Mouse (Mus musculus) megakaryocyte-erythroid progenitor cell, adult 5 weeks (primary cell): ENCODE results near the gene Mpp2. TPM values are rescaled to one million over a fixed set of nuclear protein-coding genes. Genes with fewer than 3 reads are reported as not detected.

Experiments
- polyA plus RNA-seq: library from polyadenylated mRNA; stranded (reverse); fragments of >175 nt; gene quantifications from 2 replicates; pipeline ENCODE4 v1.2.3, GENCODE M21; 2012

The Mpp2 gene
- polyA plus RNA-seq = 2.4 TPM in 2 replicates

DNA sequence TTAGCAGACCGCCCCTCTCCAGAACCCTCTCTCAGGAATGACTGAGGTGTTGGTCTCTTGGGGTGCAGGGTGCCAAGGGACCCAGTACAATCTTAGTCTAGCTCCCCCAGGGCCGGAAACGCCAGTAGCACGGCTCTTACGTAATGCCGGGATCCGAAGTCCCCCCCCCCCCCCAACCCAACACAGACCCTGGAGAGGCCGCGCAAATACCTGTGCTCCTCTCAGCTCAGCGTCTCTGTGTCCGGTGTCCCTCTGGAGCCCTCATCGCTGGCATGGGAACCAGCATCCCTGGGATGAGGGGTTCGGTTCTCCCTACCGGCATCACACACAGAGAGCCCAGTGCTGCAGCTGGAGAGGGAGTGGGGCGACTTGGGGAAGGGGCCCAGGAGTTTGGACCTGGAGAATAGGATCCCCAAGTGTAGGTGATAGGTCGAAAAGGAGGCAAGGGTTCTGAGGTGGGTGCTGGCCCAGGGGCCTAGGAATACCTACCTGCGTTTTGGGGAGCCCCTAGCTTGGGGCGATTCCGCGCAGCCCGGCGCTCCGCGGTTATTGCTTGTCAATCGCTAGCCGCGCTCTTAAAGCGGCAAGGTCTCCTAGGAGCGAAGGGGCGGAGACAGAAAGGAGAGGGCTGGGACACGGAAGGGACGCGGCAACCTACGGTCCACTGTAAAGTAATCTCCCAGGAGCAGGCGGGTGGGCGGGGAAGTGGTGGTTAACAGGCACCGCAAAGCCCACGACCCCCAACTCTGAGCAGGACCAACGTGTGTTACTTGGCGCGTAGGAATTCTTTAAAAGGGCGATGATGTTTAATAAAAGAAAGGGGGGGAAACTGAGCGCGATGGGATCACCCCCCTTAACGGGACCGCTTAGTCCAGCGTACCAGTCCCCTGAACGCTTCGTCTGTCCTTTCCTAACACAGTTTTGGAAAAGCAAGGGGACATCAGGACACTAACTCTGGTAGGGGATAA, at the start of gene Mpp2:
TSS of gene Mpp2 (minus strand) at position 585 of the 968 bp plus-strand sequence.

DNA sequence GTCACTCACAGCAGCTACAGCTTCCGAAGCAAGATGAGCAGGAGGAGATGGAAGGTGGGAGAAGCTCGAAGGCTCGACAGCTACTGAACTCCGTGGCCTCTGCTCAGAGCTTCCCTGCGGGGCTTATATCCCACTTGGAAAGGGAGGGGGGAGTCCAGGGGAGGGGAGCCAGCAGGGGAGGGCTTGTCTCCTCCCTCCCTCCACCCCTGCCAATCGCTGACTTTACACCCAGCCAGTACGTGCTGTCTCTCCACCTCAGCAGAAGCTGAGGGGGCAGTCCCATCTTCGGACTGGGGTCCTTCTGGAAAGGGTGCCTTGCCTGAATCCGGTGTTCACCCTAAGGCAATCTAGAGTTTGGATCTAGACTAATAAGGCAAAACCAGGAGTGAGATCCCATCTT, 19.4 kb upstream of the Mpp2 start, which contains the start of gene Pyy:
TSS of gene Pyy (minus strand) at position 101 of the 400 bp plus-strand sequence.

GRCm38 (mm10) chr11:102101219-102101618, 12.9 kb upstream of the Mpp2 start, which contains the start of gene Ppy:
Ppy (minus strand) TSS chr11:102101319.

GRCm38 (mm10) chr11:102041350-102041949, 46.9 kb downstream of the Mpp2 start, which contains the start of gene Cd300lg:
Cd300lg (plus strand) TSS chr11:102041509.

DNA sequence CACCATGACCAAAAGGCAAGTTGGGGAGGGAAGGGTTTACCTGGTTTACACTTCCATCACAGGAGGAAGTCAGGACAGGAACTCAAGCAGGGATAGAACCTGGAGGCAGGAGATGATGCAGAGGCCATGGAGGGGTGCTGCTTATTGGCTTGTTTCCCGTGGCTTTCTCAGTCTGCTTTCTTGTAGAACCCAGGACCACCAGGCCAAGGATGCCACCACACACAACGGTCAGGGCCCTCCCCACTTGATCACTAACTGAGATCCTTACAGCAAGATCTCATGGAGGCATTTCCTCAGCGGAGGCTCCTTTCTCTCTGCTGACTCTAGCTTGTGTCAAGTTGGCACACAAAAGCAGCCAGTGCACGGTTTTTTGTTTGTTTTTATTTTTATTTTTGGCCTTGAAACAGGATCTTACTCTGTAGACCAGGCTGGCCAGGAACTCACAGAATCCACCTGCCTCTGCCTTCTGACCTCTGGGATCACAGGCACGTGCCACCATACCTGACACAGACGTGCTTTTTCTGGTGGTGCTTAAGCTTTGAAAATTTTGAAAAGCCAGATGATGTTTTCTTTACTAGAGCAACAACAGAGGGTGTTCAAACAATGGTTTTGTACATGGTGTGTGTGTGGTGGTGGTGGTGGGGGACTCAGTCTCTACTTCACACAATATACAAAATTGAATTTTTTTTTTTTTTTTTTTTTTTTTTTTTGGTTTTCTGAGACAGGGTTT, 60.1 kb downstream of the Mpp2 start, which contains the start of gene Mpp3:
TSS of gene Mpp3 (minus strand) at position 375 of the 730 bp plus-strand sequence.

Other genes with a start within 250 kb of the Mpp2 start
- gene Meox1, start 194.1 kb downstream of the Mpp2 start, polyA plus RNA-seq = not detected in 2 replicates
- gene Sost, start 121.5 kb downstream of the Mpp2 start, polyA plus RNA-seq = 0.04 and 0.06 TPM in 2 replicates
- gene Cfap97d1, start 104.2 kb downstream of the Mpp2 start, polyA plus RNA-seq = not detected in 2 replicates
- gene Dusp3, start 101.5 kb downstream of the Mpp2 start, polyA plus RNA-seq = 9.9 and 11.0 TPM in 2 replicates
- 0.08 TPM in 1 of 2 replicates, not detected in the other for gene Mpp3, start 60.1 kb downstream of the Mpp2 start, polyA plus RNA-seq
- gene Cd300lg, start 47.0 kb downstream of the Mpp2 start, polyA plus RNA-seq = 1.2 and 1.8 TPM in 2 replicates
- not detected in 2 replicates for gene Ppy, start 12.8 kb upstream of the Mpp2 start, polyA plus RNA-seq
- gene Pyy, start 19.3 kb upstream of the Mpp2 start, polyA plus RNA-seq = not detected in 2 replicates
- 1.1 and 1.3 TPM in 2 replicates for gene Nags, start 57.0 kb upstream of the Mpp2 start, polyA plus RNA-seq
- 7.9 and 11.8 TPM in 2 replicates for gene Tmem101, start 67.9 kb upstream of the Mpp2 start, polyA plus RNA-seq
- gene Lsm12, start 96.8 kb upstream of the Mpp2 start, polyA plus RNA-seq = 97.8 and 116 TPM in 2 replicates
- 57.4 and 70.2 TPM in 2 replicates for gene G6pc3, start 101.1 kb upstream of the Mpp2 start, polyA plus RNA-seq
- 158 and 159 TPM in 2 replicates for gene Hdac5, start 141.7 kb upstream of the Mpp2 start, polyA plus RNA-seq
- 8.4 and 10.1 TPM in 2 replicates for gene BC030867, start 160.4 kb upstream of the Mpp2 start, polyA plus RNA-seq
- gene Asb16, start 180.2 kb upstream of the Mpp2 start, polyA plus RNA-seq = 0.81 and 1.0 TPM in 2 replicates
- gene Tmub2, start 196.4 kb upstream of the Mpp2 start, polyA plus RNA-seq = 36.1 and 37.7 TPM in 2 replicates
- 94.8 and 103 TPM in 2 replicates for gene Atxn7l3, start 208.1 kb upstream of the Mpp2 start, polyA plus RNA-seq
- 161 and 212 TPM in 2 replicates for gene Ubtf, start 231.2 kb upstream of the Mpp2 start, polyA plus RNA-seq